Mouse (Mus musculus): ENCODE data around the gene Fhit. TPM values are rescaled to one million over a fixed set of nuclear protein-coding genes. Genes with fewer than 3 reads are reported as not detected.

Fhit gene
- total RNA-seq, 2 experiments from 2014 or later = 5.2 to 5.6 TPM

DNA sequence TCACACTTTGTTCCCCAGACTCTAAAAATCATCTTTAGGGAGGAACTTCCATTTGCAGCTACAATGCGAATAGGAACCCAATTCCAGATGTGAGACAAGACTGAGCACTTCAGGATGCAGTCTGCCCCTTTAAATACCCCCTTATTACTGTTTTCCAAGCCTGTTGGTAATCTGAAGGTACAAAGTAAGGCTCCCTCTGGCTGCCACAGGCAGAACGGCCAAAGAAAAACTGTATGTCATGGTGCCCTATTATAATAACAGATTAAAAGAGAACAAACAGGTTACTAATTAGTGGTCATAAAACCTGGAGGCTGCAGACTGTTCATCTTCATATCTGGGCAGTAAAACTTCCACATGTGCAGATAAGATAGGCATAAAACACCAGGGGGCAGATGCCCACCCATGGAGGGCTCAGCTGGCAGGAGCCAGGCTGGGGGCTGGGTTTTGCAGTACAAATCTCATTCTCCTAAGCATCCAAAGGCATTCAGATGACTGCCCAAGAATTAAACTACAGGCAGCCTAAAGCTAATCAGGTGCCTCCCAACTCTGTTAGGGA, 1439.8 kb downstream of the Fhit start:
- DNase-seq (ENCODE audit: low spot score in 2 of 2) = no peak

DNA sequence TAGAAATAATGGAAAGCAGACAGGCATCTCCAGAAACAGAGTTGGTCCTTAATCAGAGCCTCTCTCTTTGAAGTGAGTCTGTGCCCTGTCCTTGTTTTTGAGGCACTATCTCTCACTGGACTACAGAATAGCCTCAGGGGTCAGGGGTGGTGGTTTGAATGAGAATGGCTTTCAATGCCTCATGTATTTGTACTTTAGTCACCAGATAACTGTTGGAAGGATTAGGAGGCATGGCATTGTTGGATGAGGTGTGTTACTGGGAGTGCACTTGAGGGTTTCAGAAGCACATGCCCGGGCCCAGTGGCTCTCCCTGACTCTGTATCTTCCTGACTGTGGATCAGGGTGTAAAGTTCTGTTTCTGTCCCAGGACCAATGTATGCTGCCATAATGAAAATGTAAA, 1463.2 kb downstream of the Fhit start:
- DNase-seq (ENCODE audit: low spot score in 2 of 2) = no peak

DNA sequence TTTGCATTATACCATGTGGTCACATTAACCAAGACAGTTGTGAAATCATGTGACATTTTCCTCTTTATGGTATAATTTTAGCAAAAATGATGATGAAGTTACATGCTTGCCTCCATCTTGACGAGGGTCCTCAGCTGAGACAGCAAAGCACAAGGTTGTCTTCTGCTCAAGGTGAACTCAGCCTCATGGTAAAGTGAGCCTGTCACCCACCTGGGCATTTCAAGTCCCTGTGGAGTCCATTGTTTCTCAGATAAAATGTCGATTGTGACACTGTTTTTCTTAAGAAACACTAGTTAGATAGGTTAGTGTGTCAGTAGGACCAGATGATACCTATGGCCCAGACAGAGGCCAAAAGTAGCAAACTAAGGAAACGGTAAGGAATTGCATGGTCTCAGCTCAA, 1464.7 kb downstream of the Fhit start:
- DNase-seq (ENCODE audit: low spot score in 2 of 2) = no peak

DNA sequence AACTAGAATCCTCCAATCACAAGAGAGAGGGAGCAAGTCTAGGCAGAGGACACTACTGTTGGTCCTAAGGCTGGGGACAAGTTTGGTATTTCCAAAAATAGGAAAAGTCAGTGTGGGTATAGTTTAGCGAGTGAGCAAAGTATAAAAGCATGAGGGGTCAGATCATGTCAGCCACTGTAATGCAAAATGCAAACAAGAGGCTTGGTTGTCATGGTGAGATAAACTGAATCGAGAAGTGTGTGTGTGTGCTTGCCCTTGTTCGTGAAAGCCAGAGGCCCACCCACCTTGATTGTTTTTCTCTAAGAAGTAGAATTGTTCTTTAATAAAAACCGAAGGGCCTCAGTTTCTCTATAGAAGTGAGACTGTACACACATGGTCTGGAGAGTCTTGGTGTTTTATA, 1465.8 kb downstream of the Fhit start:
- DNase-seq (ENCODE audit: low spot score in 2 of 2) = no peak

DNA sequence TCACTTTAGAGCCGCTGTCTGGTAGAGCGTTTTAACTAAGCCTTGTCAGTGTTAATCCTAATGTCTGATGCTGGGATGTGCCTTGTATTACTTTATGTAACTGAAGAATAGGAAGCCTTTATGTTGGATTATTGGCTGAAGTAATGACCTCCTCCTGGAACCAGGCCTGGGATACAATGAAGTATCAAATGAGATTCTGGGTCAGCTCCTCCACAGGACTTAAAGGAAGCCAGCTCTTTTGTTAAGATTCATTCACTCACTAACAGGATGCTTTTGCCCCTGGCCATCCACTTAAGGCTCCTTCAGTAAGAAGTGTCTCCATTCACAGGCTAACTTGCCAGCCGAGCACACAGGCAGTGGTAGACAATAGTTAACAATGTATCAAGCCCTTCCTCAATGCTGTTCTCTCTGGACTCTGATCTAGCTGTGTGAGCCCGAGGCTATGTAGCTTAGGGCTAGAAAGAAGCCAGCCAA, 1466.6 kb downstream of the Fhit start:
- no peak for DNase-seq (ENCODE audit: low spot score in 2 of 2)

DNA sequence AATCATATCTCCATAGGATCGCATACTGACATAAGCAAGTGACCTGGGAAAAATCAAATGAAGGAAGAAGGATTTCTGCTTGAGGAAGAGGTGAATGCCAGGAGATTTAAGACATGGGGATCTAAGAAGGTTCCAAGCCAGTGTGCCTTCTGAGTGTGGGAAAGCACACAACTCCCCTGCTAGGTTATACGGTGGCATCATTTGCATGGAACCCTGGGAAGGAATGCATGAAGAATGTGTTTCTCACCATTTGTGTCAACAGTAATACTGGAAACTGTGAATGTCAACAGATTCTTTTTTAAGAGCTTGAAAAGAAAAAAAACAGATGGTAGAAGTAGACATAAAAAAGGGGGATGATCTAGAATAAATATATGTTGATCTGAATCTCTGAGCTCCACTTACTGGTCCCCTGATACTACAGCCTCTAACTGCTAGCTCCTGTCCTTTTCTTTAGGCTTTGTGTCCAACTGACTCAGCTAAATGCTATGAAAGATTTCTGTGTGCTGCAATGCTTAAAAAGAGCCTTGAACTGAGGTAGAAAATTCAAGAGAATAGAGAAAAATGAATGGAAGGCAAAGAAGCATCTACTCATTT, 1473.1 kb downstream of the Fhit start:
- DNase-seq (ENCODE audit: low spot score in 2 of 2) = no peak

DNA sequence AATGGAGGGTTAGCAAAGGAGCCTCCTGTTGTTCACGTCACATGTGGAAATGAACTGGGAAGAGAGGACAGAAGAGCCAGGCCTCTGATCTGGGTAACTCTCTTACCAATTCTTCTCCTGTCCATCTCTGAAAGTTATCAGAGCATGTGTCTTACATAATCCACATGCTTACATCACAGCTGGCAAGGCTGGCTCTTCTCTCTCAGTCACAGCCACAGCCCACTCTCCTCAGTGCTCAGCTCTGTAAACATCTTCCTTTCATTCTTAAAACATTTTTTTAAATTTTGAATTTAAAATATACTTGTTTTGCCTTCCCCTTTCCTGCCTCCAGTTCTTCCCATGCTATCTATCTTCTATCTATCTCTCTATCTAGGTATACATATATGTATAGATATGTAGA, 1477.5 kb downstream of the Fhit start:
- DNase-seq (ENCODE audit: low spot score in 2 of 2) = no peak

DNA sequence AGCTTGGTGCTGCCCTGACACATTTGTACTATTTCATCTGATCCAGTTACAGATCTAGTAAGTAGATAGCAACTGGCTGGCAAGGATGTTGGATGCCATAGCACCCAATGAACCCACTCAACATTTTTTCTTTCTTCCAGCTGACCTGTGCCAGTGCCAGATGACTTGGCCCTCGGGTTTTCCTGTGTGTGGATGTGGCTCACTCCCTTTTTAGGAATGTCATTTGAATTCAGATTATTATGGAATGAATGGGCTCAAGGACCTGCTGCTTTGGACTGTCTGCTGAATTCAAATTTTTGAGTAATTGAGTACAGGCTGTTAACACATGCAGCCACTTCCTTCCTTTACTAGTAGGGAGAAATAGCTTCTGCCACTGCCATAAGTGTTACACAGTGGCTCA, 1489.1 kb downstream of the Fhit start:
- no peak for DNase-seq (ENCODE audit: low spot score in 2 of 2)

DNA sequence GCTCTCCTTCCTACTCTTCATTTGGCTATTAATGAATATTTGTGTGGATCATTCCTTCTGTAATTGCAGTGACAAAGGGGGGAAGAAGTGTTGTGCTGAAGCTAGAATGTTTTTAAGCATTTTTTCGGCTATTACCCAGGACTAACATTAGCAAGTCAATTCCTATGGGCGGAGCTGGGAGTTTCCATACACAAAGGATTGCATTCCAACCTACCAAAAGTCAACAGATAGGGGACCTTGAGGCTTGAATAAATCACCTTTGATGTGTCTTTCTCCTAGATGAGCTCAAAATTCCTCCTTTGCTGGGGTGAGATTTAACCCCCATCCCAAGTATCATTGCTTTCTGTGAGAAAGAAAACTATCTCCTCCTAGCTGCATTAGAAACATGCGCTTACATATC, 1490.1 kb downstream of the Fhit start:
- DNase-seq (ENCODE audit: low spot score in 2 of 2) = no peak

DNA sequence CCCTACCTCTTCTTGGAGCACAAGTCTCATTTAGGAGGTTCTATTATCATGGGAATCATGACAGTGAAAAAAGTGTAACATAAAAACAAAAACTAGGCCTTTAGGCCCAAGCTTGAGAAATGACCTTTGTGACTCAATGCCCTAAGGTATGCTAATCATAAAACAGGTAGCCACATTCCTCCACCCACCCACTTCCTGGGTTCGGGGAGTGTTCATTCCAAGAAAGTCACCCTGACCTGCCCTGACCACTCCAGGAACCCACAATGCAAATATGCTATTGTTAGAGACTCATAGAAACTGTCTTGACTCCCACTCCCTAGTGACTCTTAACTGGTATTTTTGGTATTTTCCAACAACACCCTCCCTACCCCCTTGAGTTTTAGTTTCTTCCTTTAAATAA, 1492.1 kb downstream of the Fhit start:
- no peak for DNase-seq (ENCODE audit: low spot score in 2 of 2)

DNA sequence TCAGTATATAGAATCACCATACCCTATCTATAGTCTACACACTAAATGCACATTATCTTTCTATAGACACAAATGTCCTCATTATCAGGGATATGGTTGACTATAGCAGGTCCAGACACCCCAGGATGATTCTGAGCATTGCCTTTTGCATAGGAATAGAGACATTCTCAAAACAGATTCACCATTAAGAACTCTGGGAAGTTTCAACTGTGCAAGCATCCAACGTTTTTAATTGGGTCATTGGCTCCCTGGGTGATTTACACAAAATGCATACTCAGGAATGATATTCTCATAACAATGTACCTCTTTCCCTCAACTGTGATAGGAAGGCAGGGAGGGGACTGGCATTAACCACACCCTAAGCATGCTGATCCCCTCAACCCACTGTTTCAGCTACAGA, 1503.4 kb downstream of the Fhit start:
- no peak for DNase-seq (ENCODE audit: low spot score in 2 of 2)

DNA sequence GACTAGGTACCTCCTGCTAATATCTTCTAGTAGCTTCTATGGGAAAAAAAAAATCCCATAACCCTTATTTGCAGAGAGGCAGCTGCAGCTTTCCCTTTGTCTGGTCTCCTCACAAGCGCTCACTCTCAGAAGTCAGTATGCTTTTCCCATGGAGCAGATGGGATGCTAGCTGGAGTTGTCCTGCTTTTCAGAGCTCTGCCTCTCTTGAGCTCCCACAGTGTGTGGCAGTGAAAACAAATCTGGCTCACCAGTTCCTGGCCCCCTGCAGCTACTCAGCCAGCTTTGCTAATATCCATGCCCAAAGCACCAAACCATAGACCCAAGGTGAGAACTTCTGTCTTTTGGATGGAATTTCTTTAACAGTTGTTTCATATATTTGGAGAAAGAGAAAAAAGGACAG, 1510.4 kb downstream of the Fhit start:
- no peak for DNase-seq (ENCODE audit: low spot score in 2 of 2)

DNA sequence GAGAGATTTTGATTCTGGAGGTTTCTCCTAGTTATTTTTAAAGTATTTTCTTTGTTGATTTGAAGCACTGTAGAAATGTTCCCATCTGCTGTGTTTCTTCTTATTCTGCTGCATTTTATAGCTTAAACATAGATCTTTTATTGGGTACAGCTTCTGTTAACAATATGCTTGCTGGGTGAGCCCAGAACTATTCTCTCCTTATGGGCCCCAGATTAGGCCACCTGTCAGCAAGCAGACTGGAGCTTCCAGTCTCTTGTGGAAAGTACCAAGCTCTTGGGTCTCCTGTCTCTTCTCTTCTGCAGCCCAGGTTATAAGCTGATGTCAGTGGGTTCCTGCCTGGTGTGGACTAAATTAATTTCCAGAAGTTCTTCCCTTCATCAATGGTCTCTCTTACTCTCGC, 1513.4 kb downstream of the Fhit start:
- no peak for DNase-seq (ENCODE audit: low spot score in 2 of 2)

DNA sequence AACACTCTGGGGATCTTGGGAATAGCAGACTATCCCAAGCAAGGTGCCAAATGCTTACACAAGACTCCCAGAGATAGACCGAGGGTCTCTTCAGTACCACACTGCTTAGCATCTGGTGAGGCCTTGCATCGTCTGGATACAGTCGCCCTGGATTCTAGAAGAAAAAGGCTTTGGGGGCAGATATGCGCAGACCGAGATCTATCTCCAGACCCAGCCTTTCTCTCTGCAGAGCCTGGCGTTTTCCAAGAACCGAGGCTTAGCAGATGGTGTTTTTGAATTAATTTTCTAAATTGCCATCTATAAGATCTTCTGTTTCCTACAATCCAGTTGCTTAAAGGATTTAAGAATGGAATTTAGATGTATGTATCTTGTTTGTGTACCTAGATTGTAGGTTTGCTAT, 1515.6 kb downstream of the Fhit start:
- DNase-seq (ENCODE audit: low spot score in 2 of 2) = no peak

DNA sequence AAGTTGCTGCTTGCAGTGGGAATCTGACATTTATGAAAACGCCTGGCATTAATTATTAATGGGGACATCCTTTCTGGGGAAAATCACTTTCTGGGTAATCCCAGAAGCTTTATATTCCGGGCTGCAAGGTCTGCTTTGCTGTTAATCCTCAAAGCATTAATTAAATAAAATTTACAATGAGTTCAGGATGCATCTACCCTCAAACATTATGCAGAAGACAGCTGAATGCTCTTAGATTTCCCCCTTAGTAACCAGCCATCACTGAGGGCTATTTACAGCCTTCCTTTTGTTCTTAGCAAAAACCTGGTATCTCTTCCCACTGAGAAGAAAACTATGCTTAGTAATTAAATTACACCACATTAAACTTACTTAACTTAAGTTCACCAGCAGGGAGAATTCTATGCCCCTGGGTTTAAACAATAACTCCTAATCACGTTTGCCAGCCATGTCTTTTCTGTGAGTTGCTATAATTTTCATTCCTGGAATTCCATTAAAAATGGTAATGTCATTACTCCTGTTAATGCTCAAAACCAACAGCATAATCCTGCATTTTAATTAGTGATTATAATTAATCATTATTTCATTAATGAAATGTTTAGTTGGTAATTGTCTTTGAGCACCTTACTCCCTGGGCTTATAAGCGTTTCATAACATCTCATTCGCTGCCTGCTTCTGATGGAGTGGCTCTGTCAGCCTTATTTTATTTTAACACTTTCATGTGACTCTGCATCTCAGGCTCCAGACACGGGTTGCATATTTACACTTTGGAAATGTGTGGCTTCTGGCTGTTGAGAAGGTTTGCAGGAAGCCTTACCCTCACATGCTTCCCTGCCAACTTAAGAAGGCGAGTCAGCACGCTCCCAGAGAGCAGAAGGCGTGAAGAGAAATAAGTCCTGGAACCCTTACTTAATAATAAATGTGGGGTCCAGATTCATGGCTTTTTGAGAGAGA, 1517.3 kb downstream of the Fhit start:
- DNase-seq (ENCODE audit: low spot score in 2 of 2) = no peak

DNA sequence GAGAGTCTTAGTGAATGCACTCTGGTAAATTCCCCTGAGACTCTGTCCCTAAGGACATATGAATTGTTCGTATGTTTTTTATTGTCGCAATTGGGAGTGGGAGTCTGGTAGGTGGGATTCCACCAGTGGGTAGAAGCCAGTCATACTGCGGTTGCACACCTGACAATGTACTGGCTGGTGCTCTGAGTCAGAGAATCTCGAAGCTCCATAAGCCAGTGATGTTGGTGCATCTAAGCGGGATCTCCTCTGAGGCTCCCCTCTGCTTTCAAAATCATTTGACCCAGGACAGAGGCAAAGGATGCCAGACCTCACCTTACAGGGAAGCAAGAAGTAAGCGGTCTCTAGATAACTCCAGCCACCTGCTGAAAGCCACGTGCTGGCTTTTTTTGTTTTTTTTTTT, 1518.1 kb downstream of the Fhit start:
- no peak for DNase-seq (ENCODE audit: low spot score in 2 of 2)

DNA sequence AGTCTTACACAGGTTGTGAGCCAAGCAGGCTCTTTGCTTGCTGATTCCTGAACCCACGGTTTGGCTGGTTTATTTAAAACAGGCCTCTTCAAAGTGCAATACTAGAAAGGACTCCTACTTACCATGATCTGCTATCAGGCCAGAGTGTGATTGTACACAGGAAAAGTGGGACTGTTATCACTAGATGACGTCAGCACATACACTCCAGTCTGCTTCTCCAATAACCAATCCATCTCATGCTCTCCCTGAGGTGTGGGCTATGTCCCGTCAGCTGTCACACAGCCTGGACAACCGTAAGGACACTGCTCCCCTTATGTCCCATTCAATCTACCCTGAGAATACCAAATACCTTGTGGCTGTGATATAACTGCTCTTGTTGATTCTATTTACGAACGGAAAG, 1519.2 kb downstream of the Fhit start:
- no peak for DNase-seq (ENCODE audit: low spot score in 2 of 2)

DNA sequence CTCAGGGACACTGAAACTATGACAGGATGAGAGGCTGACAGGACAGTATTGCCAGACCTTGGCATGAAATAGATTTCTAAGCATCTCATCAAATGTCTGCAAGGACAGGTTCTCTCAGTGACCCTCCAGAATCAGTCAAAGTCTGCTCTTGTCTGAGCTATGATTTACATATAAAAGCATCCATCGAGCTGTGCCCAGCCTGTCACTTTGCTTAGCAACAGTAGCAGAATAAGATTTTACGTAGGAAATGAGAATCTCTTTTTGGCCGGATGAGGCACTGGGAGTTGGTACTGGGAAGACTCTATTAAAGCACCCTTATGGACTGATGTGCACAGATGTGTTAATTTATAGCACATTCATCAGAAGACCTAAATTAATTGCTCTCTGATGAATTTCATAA, 1519.8 kb downstream of the Fhit start:
- DNase-seq (ENCODE audit: low spot score in 2 of 2) = no peak

DNA sequence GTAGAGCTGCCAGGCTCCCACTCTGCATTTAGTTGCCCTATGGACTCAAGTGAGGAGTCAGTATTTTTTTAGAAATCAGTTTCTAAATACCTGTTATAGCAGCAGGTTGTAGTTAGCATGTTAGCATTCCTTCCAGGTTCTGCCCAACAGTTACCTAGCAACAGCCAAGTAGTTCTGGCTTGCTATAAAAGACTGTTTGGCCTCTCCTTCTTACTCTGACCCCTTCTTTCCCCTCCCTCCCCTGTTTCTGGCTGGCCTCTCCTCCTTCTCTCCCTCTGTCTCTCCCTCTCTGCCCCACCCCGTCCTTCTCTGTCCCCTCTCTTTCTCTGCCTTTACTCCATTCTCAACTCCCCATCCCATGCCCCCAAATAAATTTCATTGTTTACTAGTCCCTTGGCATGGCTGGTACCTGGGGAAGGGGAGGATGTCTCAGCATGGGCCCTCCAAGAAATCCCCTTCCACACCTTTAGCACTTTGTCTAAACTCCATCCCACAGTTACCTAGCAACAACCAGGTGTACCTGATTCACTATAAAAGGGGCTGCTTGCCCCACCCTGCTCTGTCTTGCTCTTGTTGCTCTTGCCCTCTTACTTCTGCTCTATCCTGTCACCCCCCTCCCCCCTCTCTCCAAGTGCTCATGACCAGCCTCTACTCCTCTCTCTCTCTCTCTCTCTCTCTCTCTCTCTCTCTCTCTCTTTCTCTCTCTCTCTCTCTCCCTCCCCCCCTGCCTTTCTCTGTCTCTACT, 1527.4 kb downstream of the Fhit start:
- DNase-seq (ENCODE audit: low spot score in 2 of 2) = no peak

DNA sequence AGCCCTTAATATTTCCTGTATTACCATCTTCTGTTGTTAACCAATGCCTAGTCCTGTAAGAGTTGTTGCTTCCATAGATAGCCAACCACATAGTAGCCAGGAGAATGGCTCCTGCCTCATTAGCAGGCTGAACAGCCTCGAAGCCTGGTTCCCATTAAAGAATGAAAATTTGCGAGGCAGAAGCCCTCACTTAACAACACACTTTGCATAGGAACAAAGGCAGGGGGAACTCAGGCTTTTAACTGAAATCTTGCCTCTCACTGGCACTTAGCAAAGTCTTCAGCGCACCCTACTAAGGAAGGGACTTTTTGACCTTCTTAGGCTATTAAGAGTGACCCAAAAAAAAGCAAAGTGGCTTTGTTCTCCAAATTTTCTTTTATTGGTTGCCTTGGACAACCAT, 1529.3 kb downstream of the Fhit start:
- DNase-seq (ENCODE audit: low spot score in 2 of 2) = no peak

DNA sequence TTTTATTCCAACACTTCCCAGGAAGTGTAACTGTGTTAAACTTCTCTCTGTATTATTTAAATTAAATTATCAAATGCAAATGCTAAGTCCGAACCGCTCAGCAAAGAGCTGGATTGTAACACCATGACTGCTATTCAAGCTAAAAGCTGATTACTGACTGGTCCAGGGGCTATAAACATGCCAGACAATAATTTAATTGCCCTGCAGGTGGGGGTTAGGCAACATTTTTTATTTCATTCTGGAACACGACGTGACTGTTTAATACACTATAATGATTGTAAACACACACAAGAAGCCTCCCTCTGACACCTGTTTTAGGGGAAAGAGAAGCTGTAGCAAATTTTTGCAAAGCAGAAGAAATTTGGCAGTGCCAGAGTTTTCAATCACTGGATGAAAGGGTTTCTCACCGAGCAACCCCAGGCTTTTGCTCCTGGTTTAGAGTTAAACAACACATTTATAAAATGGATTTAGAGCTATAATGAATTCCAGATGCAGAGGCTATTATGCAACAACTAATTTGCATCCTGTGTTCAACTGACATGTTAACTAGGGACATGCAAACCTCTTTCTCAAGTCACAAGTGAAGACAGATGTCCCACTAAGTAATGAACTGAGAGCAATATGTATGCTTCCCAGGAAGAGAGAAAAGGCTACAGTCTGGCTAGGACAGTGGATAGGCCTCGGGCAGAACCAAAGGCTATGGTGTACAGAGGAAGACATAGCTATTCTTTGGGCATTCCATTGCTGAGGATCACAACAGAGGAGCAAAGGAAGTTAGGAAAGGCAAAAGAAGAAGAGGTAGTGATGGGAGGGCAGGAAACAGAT, 1538.4 kb downstream of the Fhit start:
- no peak for DNase-seq (ENCODE audit: low spot score in 2 of 2)

Data from gastrocnemius, postnatal 4 days (tissue).